Mouse (Mus musculus): ENCODE measurements around the gene Mcrip1. TPM values are rescaled to one million over a fixed set of nuclear protein-coding genes. Genes with fewer than 3 reads are reported as not detected.
A peak's percentile ranks its signal among the peaks of the same experiment; 100 is the strongest.

The Mcrip1 gene
- polyA plus RNA-seq, 1 experiment from 2014 or later = 39.1 TPM

- 34% methylated on average over 10 of the region's 10 CpGs for WGBS (ENCODE audit: insufficient replicate concordance)
- Histone ChIP-seq H3K27me3 (ENCODE audit: control insufficient read depth, insufficient read depth, low read depth, low read length) (no peaks in the 10 kb centered on the region), H3K9ac (ENCODE audit: low read depth, low read length) (no peak overlapping the region), H3K9me3 (replicated peaks; ENCODE audit: control insufficient read depth, low read length) (no peaks in the 10 kb centered on the region), H3K4me1 (ENCODE audit: control insufficient read depth, low read depth, low read length) (peaks cover 15% of the 10 kb centered on the region), H3K36me3 (ENCODE audit: control insufficient read depth, insufficient read depth) (no peaks in the 10 kb centered on the region), H3K27ac (ENCODE audit: low read length) (peak overlapping the region; percentile 52), H3K4me2 (ENCODE audit: low read depth, low read length) (no peak overlapping the region), H3K4me3 (ENCODE audit: low read depth, low read length) (no peak overlapping the region)
- ATAC-seq (ENCODE audit: low read depth) = peak; percentile 69
These were observed 10.1 kb downstream of the Mcrip1 start for GRCm38 (mm10) chr11:120539285-120540014.

GRCm38 (mm10) chr11:120538955-120539284 is 10.6 kb downstream of the Mcrip1 start:
- 23% methylated on average over 8 of the region's 8 CpGs for WGBS (ENCODE audit: insufficient replicate concordance)
- Histone ChIP-seq H3K4me2 (ENCODE audit: low read depth, low read length) (no peak overlapping the region), H3K4me3 (ENCODE audit: low read depth, low read length) (no peak overlapping the region), H3K9ac (ENCODE audit: low read depth, low read length) (no peak overlapping the region), H3K36me3 (ENCODE audit: control insufficient read depth, insufficient read depth) (no peaks in the 10 kb centered on the region), H3K9me3 (replicated peaks; ENCODE audit: control insufficient read depth, low read length) (no peaks in the 10 kb centered on the region), H3K4me1 (ENCODE audit: control insufficient read depth, low read depth, low read length) (peaks cover 15% of the 10 kb centered on the region), H3K27me3 (ENCODE audit: control insufficient read depth, insufficient read depth, low read depth, low read length) (no peaks in the 10 kb centered on the region), H3K27ac (ENCODE audit: low read length) (peak overlapping the region; percentile 47)
- ATAC-seq (ENCODE audit: low read depth) = no peak

- Histone ChIP-seq H3K9ac (ENCODE audit: low read depth, low read length) (no peak overlapping the region), H3K4me1 (ENCODE audit: control insufficient read depth, low read depth, low read length) (peaks cover 15% of the 10 kb centered on the region), H3K27ac (ENCODE audit: low read length) (peak overlapping the region; percentile 47), H3K27me3 (ENCODE audit: control insufficient read depth, insufficient read depth, low read depth, low read length) (no peaks in the 10 kb centered on the region), H3K4me2 (ENCODE audit: low read depth, low read length) (no peak overlapping the region), H3K9me3 (replicated peaks; ENCODE audit: control insufficient read depth, low read length) (no peaks in the 10 kb centered on the region), H3K4me3 (ENCODE audit: low read depth, low read length) (no peak overlapping the region), H3K36me3 (ENCODE audit: control insufficient read depth, insufficient read depth) (no peaks in the 10 kb centered on the region)
- WGBS (ENCODE audit: insufficient replicate concordance) = 61% methylated on average over 3 of the region's 3 CpGs
- no peak for ATAC-seq (ENCODE audit: low read depth)
These were observed 11.0 kb downstream of the Mcrip1 start for GRCm38 (mm10) chr11:120538485-120538884.

GRCm38 (mm10) chr11:120535804-120536203 is 13.7 kb downstream of the Mcrip1 start:
- H3K27ac ChIP-seq (ENCODE audit: low read length) = no peak overlapping the region
- H3K9me3 ChIP-seq (replicated peaks; ENCODE audit: control insufficient read depth, low read length) = no peaks in the 10 kb centered on the region
- H3K4me2 ChIP-seq (ENCODE audit: low read depth, low read length) = no peak overlapping the region
- ATAC-seq (ENCODE audit: low read depth) = no peak
- H3K4me3 ChIP-seq (ENCODE audit: low read depth, low read length) = no peak overlapping the region
- WGBS (ENCODE audit: insufficient replicate concordance) = 57% methylated on average over 3 of the region's 3 CpGs
- H3K4me1 ChIP-seq (ENCODE audit: control insufficient read depth, low read depth, low read length) = peaks cover 15% of the 10 kb centered on the region
- peaks cover 25% of the 10 kb centered on the region for H3K27me3 ChIP-seq (ENCODE audit: control insufficient read depth, insufficient read depth, low read depth, low read length)
- H3K9ac ChIP-seq (ENCODE audit: low read depth, low read length) = no peak overlapping the region
- H3K36me3 ChIP-seq (ENCODE audit: control insufficient read depth, insufficient read depth) = no peaks in the 10 kb centered on the region

- H3K4me3 ChIP-seq (ENCODE audit: low read depth, low read length) = no peak overlapping the region
- H3K4me2 ChIP-seq (ENCODE audit: low read depth, low read length) = no peak overlapping the region
- H3K4me1 ChIP-seq (ENCODE audit: control insufficient read depth, low read depth, low read length) = peaks cover 15% of the 10 kb centered on the region
- H3K9me3 ChIP-seq (replicated peaks; ENCODE audit: control insufficient read depth, low read length) = no peaks in the 10 kb centered on the region
- no peak overlapping the region for H3K9ac ChIP-seq (ENCODE audit: low read depth, low read length)
- ATAC-seq (ENCODE audit: low read depth) = no peak
- 52% methylated on average over 3 of the region's 3 CpGs for WGBS (ENCODE audit: insufficient replicate concordance)
- no peak overlapping the region for H3K27ac ChIP-seq (ENCODE audit: low read length)
- peaks cover 31% of the 10 kb centered on the region for H3K27me3 ChIP-seq (ENCODE audit: control insufficient read depth, insufficient read depth, low read depth, low read length)
- H3K36me3 ChIP-seq (ENCODE audit: control insufficient read depth, insufficient read depth) = no peaks in the 10 kb centered on the region
These were observed 14.4 kb downstream of the Mcrip1 start for GRCm38 (mm10) chr11:120535145-120535544.

- Histone ChIP-seq H3K27me3 (ENCODE audit: control insufficient read depth, insufficient read depth, low read depth, low read length) (peaks cover 42% of the 10 kb centered on the region), H3K4me1 (ENCODE audit: control insufficient read depth, low read depth, low read length) (peaks cover 6% of the 10 kb centered on the region), H3K36me3 (ENCODE audit: control insufficient read depth, insufficient read depth) (no peaks in the 10 kb centered on the region), H3K4me3 (ENCODE audit: low read depth, low read length) (no peak overlapping the region), H3K27ac (ENCODE audit: low read length) (no peak overlapping the region), H3K9ac (ENCODE audit: low read depth, low read length) (no peak overlapping the region), H3K9me3 (replicated peaks; ENCODE audit: control insufficient read depth, low read length) (no peaks in the 10 kb centered on the region), H3K4me2 (ENCODE audit: low read depth, low read length) (no peak overlapping the region)
- WGBS (ENCODE audit: insufficient replicate concordance) = 66% methylated on average over 8 of the region's 8 CpGs
- ATAC-seq (ENCODE audit: low read depth) = no peak
These were observed 15.4 kb downstream of the Mcrip1 start for GRCm38 (mm10) chr11:120534093-120534492.

GRCm38 (mm10) chr11:120531646-120532045 is 17.9 kb downstream of the Mcrip1 start:
- 23% methylated on average over 9 of the region's 9 CpGs for WGBS (ENCODE audit: insufficient replicate concordance)

GRCm38 (mm10) chr11:120530085-120530964 is 19.2 kb downstream of the Mcrip1 start, which contains the start of gene Gcgr:
Gene Gcgr (plus strand): TSS chr11:120530699.
- no peak; the same call in 1 of the 2 replicates for ATAC-seq (ENCODE audit: low read depth)
- H3K4me1 ChIP-seq (ENCODE audit: control insufficient read depth, low read depth, low read length) = peaks cover 10% of the 10 kb centered on the region
- H3K4me2 ChIP-seq (ENCODE audit: low read depth, low read length) = peak within 1 kb of the TSS; percentile 54
- no peaks in the 10 kb centered on the region for H3K36me3 ChIP-seq (ENCODE audit: control insufficient read depth, insufficient read depth)
- peak within 1 kb of the TSS; percentile 57 for H3K4me3 ChIP-seq (ENCODE audit: low read depth, low read length)
- H3K9ac ChIP-seq (ENCODE audit: low read depth, low read length) = peak within 1 kb of the TSS; percentile 62
- 8% methylated on average over 61 of the region's 62 CpGs for WGBS (ENCODE audit: insufficient replicate concordance)
- H3K27ac ChIP-seq (ENCODE audit: low read length) = peak within 1 kb of the TSS; percentile 72
- H3K27me3 ChIP-seq (ENCODE audit: control insufficient read depth, insufficient read depth, low read depth, low read length) = peaks cover 50% of the 10 kb centered on the region
- H3K9me3 ChIP-seq (replicated peaks; ENCODE audit: control insufficient read depth, low read length) = no peaks in the 10 kb centered on the region

More at GRCm38 (mm10) chr11:120531646-120532045, 17.9 kb downstream of the Mcrip1 start:
- peak overlapping the region; percentile 54 for H3K4me2 ChIP-seq (ENCODE audit: low read depth, low read length)
- peaks cover 10% of the 10 kb centered on the region for H3K4me1 ChIP-seq (ENCODE audit: control insufficient read depth, low read depth, low read length)
- H3K27me3 ChIP-seq (ENCODE audit: control insufficient read depth, insufficient read depth, low read depth, low read length) = peaks cover 50% of the 10 kb centered on the region
- H3K9ac ChIP-seq (ENCODE audit: low read depth, low read length) = no peak overlapping the region
- H3K36me3 ChIP-seq (ENCODE audit: control insufficient read depth, insufficient read depth) = no peaks in the 10 kb centered on the region
- H3K27ac ChIP-seq (ENCODE audit: low read length) = no peak overlapping the region
- H3K9me3 ChIP-seq (replicated peaks; ENCODE audit: control insufficient read depth, low read length) = no peaks in the 10 kb centered on the region
- no peak for ATAC-seq (ENCODE audit: low read depth)
- H3K4me3 ChIP-seq (ENCODE audit: low read depth, low read length) = peak overlapping the region; percentile 57

- no peak overlapping the region for H3K4me3 ChIP-seq (ENCODE audit: low read depth, low read length)
- H3K9me3 ChIP-seq (replicated peaks; ENCODE audit: control insufficient read depth, low read length) = no peaks in the 10 kb centered on the region
- peaks cover 10% of the 10 kb centered on the region for H3K4me1 ChIP-seq (ENCODE audit: control insufficient read depth, low read depth, low read length)
- no peak overlapping the region for H3K9ac ChIP-seq (ENCODE audit: low read depth, low read length)
- 57% methylated on average over 4 of the region's 4 CpGs for WGBS (ENCODE audit: insufficient replicate concordance)
- peaks cover 50% of the 10 kb centered on the region for H3K27me3 ChIP-seq (ENCODE audit: control insufficient read depth, insufficient read depth, low read depth, low read length)
- H3K27ac ChIP-seq (ENCODE audit: low read length) = peak overlapping the region; percentile 72
- ATAC-seq (ENCODE audit: low read depth) = peak; percentile 57
- no peaks in the 10 kb centered on the region for H3K36me3 ChIP-seq (ENCODE audit: control insufficient read depth, insufficient read depth)
- no peak overlapping the region for H3K4me2 ChIP-seq (ENCODE audit: low read depth, low read length)
These were observed 20.6 kb downstream of the Mcrip1 start for GRCm38 (mm10) chr11:120528903-120529302.

Data from liver, embryonic 16.5 days (tissue).